Mouse (Mus musculus) CH12.LX (cell line): Measurements from ENCODE around the gene Plac9b. TPM values are rescaled to one million over a fixed set of nuclear protein-coding genes. Genes with fewer than 3 reads are reported as not detected.
"Not testable (repeated sequence)": the region's sequence is repeated elsewhere in the genome, so short reads cannot be mapped to it uniquely, and the experiment has no call there.

Source experiments
- DNase-seq: peaks from one replicate; pipeline ENCODE4 v3.0.0-alpha.2; 2013; ENCODE audit errors: extremely low read depth
- H3K27ac ChIP-seq: 2 replicates; pipeline ENCODE4 v1.5.1; 2012; ENCODE audit warnings: low read depth, mild to moderate bottlenecking, control low read depth, moderate library complexity; ENCODE audit not compliant: insufficient read depth
- H3K27me3 ChIP-seq: replicated peaks from 2 replicates; pipeline ENCODE3; 2012; ENCODE audit warnings: inconsistent platforms
- H3K36me3 ChIP-seq, 2 experiments: replicated peaks in 1 of 2; 2 replicates each; pipeline versions ENCODE3 to v1.6.1; 2012; ENCODE audit warnings: inconsistent platforms in 1 of 2, low read length in 1 of 2, mild to moderate bottlenecking in 1 of 2, mixed read lengths in 1 of 2, moderate library complexity in 1 of 2; ENCODE audit not compliant: control insufficient read depth in 1 of 2, insufficient read depth in 1 of 2
- H3K4me1 ChIP-seq, 2 experiments: 2 replicates each; pipeline ENCODE4 v1.6.1; 2012; ENCODE audit warnings: inconsistent platforms in 1 of 2, moderate library complexity in 1 of 2; ENCODE audit not compliant: insufficient read depth in 2 of 2, control insufficient read depth in 1 of 2
- H3K4me2 ChIP-seq: 2 replicates; pipeline ENCODE4 v1.6.1; 2012; ENCODE audit warnings: low read depth, mild to moderate bottlenecking, control low read depth; ENCODE audit not compliant: poor library complexity, insufficient read depth, severe bottlenecking
- H3K4me3 ChIP-seq, 3 experiments: fragments of 150-350 bp in 1 of 3; sonication (generic) in 1 of 3; replicated peaks in 1 of 3; 2 replicates each; pipeline versions ENCODE3 to v1.5.1; 2011 to 2012; ENCODE audit warnings: low read depth in 2 of 3, low read length in 2 of 3, mild to moderate bottlenecking in 2 of 3, moderate library complexity in 2 of 3, control low read depth in 1 of 3, improper control_type of control experiment in 1 of 3, inconsistent platforms in 1 of 3, mixed read lengths in 1 of 3; ENCODE audit not compliant: poor library complexity in 1 of 3
- H3K79me2 ChIP-seq: replicated peaks from 2 replicates; pipeline ENCODE4 v1.6.1; 2012; ENCODE audit warnings: mild to moderate bottlenecking, moderate library complexity; ENCODE audit not compliant: control insufficient read depth, poor library complexity, insufficient read depth, severe bottlenecking; ENCODE audit errors: extremely low read depth
- H3K9ac ChIP-seq: 2 replicates; pipeline ENCODE4 v1.6.1; 2012; ENCODE audit warnings: low read depth, mild to moderate bottlenecking, control low read depth, moderate library complexity; ENCODE audit not compliant: insufficient read depth
- H3K9me3 ChIP-seq: replicated peaks from 2 replicates; pipeline ENCODE3; 2012; ENCODE audit warnings: low read length, inconsistent platforms, mixed read lengths
- dilution Hi-C: fragments of 300-500 bp; cut with MboI; formaldehyde crosslinking; loops from 2 replicates; pipeline ENCODE4 v1.14.3; 2020; ENCODE audit warnings: low sequenced_read_pairs; ENCODE audit not compliant: extremely low pct_unique_long_range_greater_than_20kb, extremely low pct_ligation_motif_present
- in situ Hi-C: fragments of 300-500 bp; cut with MboI; formaldehyde crosslinking; loops from 3 replicates; pipeline ENCODE4 v1.14.3; 2019; ENCODE audit warnings: low sequenced_read_pairs, low pct_ligation_motif_present, low pct_unique_long_range_greater_than_20kb, mixed read lengths
- polyA plus RNA-seq: library from polyadenylated mRNA; unstranded; fragments of >175 nt; gene quantifications from 2 replicates; pipeline ENCODE4 v1.2.1, GENCODE M21; 2012; ENCODE audit warnings: low read depth; ENCODE audit not compliant: insufficient read length
- total RNA-seq, 2 experiments: library from RNA; depleted of rRNA; stranded (reverse); fragments of 300-350 nt in 1 of 2; fragments of >200 nt in 1 of 2; gene quantifications; 2 replicates each; pipeline ENCODE4 v1.2.3; 2012 to 2014

Gene Plac9b
- total RNA-seq (2012; rRNA removed) (not detected in 2 replicates), total RNA-seq (2014; rRNA removed) (not detected in 2 replicates), polyA plus RNA-seq (not detected in 2 replicates)

GRCm38 (mm10) chr14:26182380-26182779 is at the start of gene Plac9b:
TSS of gene Plac9b (minus strand) at chr14:26182480.
- H3K79me2 ChIP-seq, in situ Hi-C loops, DNase-seq, H3K4me1 ChIP-seq, H3K27me3 ChIP-seq, H3K27ac ChIP-seq, H3K9ac ChIP-seq, dilution Hi-C loops, H3K9me3 ChIP-seq, H3K4me3 ChIP-seq, H3K36me3 ChIP-seq, H3K4me2 ChIP-seq: not testable (repeated sequence)

DNA sequence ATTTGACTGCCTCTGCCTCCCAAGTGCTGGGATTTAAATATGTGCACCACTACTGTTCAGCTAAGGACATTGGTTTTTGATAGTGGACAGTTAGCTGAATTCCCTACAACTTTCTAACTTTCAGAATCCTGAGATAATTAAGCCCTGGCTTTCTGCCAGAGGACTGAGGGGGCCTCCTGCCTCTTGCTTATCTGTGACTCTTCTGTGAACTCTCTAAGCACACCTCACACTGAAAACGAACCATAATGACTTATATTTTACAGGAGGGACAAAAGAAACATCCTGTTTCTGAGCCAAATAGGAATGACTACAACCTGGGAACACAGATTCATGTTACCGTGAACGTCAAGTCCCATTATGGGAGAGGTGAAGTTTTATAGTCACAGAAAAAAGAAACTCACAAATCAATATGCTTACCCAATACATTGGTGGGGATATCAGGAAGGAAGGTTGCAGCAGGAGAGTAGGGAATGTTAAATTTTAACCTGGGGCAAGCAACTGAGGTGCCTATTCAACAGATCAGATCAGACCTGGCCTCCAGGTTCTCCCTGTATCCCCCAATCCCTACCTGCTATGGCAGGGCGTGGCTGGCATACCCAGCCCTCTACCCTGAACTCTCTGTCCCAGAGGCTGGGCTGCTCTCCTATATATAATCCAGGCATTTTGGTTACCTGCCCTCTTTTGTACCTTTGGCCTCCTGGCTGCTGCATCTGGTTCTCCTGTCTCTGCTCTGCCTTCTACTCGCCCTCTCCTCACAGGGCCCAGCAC is 34.1 kb upstream of the Plac9b start:
- in situ Hi-C loops, H3K27ac ChIP-seq, H3K4me1 ChIP-seq, DNase-seq, H3K9me3 ChIP-seq, H3K36me3 ChIP-seq, H3K27me3 ChIP-seq, H3K79me2 ChIP-seq, dilution Hi-C loops, H3K4me2 ChIP-seq, H3K4me3 ChIP-seq, H3K9ac ChIP-seq: not testable (repeated sequence)

GRCm38 (mm10) chr14:26206926-26207247 is 24.6 kb upstream of the Plac9b start, which contains the start of gene Tmem254b:
TSS of gene Tmem254b (minus strand) at chr14:26207041.
- dilution Hi-C loops, H3K27ac ChIP-seq, H3K27me3 ChIP-seq, in situ Hi-C loops, H3K36me3 ChIP-seq, DNase-seq, H3K9ac ChIP-seq, H3K4me1 ChIP-seq, H3K9me3 ChIP-seq, H3K79me2 ChIP-seq, H3K4me3 ChIP-seq, H3K4me2 ChIP-seq: not testable (repeated sequence)

GRCm38 (mm10) chr14:26206197-26206925 is 24.1 kb upstream of the Plac9b start:
- H3K9me3 ChIP-seq, DNase-seq, H3K4me2 ChIP-seq, dilution Hi-C loops, H3K4me3 ChIP-seq, H3K36me3 ChIP-seq, H3K4me1 ChIP-seq, H3K9ac ChIP-seq, H3K27me3 ChIP-seq, H3K79me2 ChIP-seq, in situ Hi-C loops, H3K27ac ChIP-seq: not testable (repeated sequence)

- H3K79me2 ChIP-seq, H3K27me3 ChIP-seq, H3K9me3 ChIP-seq, H3K4me1 ChIP-seq, dilution Hi-C loops, H3K9ac ChIP-seq, DNase-seq, H3K27ac ChIP-seq, H3K4me3 ChIP-seq, H3K36me3 ChIP-seq, in situ Hi-C loops, H3K4me2 ChIP-seq: not testable (repeated sequence)
Measured at GRCm38 (mm10) chr14:26197851-26198250, 15.6 kb upstream of the Plac9b start.

DNA sequence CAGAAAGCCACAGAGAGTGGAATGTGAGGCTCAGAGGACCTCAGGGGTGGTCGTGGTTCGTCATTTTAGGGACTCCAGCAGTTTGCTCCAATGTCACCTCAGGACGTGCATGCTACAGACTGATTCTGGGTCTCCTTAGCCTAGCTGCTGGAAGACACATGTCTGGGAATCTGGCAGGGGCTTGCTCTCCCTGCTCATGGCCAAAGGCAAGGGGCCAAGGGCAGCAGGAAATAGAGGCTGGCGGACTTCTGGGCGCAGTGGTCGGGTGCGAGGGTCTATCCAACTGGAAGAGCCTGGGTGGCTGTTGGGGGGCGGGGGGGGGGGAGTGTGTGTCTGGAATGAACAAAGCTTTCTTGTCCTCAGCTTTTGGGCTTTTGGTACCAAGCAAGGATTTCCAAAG is 6.1 kb upstream of the Plac9b start:
- H3K79me2 ChIP-seq, H3K9me3 ChIP-seq, H3K4me1 ChIP-seq, dilution Hi-C loops, in situ Hi-C loops, DNase-seq, H3K27me3 ChIP-seq, H3K27ac ChIP-seq, H3K36me3 ChIP-seq, H3K4me3 ChIP-seq, H3K4me2 ChIP-seq, H3K9ac ChIP-seq: not testable (repeated sequence)
